Comparison of ENCODE assay signal across 8 mouse cellular contexts in the genomic region with DNA sequence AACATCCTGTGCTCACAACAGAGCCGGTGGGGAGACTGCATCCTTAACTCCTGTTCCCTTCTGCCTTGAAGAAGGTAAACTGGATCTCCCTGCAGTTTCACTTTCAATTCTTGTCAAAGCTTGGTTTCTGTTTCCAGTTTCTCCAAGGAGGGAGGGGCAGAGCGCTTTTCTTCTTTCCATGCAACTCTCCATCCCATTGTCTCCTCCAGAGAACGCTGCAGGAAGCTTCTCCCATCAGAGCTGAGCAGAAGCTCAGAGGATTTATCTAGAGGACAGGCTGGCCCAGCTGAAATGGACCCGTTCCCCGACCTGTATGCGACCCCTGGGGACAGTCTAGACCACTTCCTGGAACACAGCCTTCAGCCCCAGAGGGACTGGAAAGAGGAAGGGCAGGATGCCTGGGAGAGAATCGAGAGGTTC. TPM values are rescaled to one million over a fixed set of nuclear protein-coding genes. Genes with fewer than 3 reads are reported as not detected.
DNase-seq lines count a peak whose midpoint lies in the region; ATAC-seq and TF ChIP-seq lines count a peak whose summit lies in the region.

No protein-coding gene starts in this region.

- H3K9ac ChIP-seq in midbrain, embryonic 13.5 days (replicated peaks), result no peak overlapping the region
- peak overlapping the region; percentile 34 for H3K9ac ChIP-seq in embryonic facial prominence, embryonic 14.5 days (ENCODE audit: low read depth, low read length)
- no peak overlapping the region for H3K9ac ChIP-seq in hindbrain, embryonic 13.5 days
- H3K9ac ChIP-seq in limb, embryonic 14.5 days (ENCODE audit: low read depth, low read length, severe bottlenecking), result 0 out of 2 replicates have a peak overlapping the region, but pooled peaks have one; percentile 28

- ATAC-seq in midbrain, embryonic 13.5 days, result no peak
- peak; percentile 33; the same call in 1 of the 2 replicates for ATAC-seq in embryonic facial prominence, embryonic 14.5 days (ENCODE audit: low read depth)
- ATAC-seq in hindbrain, embryonic 13.5 days (ENCODE audit: low FRiP score), result no peak
- no peak for ATAC-seq in limb, embryonic 14.5 days (ENCODE audit: low FRiP score, low read depth)

- DNase-seq in midbrain, embryonic 10.5 days (ENCODE audit: low spot score), result no peak
- peak; percentile 27 for DNase-seq in embryonic facial prominence, embryonic 14.5 days (ENCODE audit: low spot score)
- DNase-seq in limb, embryonic 14.5 days (ENCODE audit: low spot score), result no peak
- no peak for DNase-seq in cerebellum, postnatal 14 days
- no peak for DNase-seq in embryo, embryonic 10.5 days (ENCODE audit: low spot score)

- H3ac ChIP-seq in myocyte (ENCODE audit: control insufficient read depth, insufficient read length), result no peak overlapping the region

- no peaks in the 10 kb centered on the region for H3K36me3 ChIP-seq in midbrain, embryonic 10.5 days
- no peaks in the 10 kb centered on the region for H3K36me3 ChIP-seq in midbrain, embryonic 13.5 days
- H3K36me3 ChIP-seq in embryonic facial prominence, embryonic 14.5 days (ENCODE audit: control insufficient read depth, insufficient read depth, low read length), result no peaks in the 10 kb centered on the region
- H3K36me3 ChIP-seq in hindbrain, embryonic 13.5 days, result no peaks in the 10 kb centered on the region
- H3K36me3 ChIP-seq in limb, embryonic 14.5 days (ENCODE audit: control insufficient read depth, insufficient read depth, low read length), result no peaks in the 10 kb centered on the region
- no peaks in the 10 kb centered on the region for H3K36me3 ChIP-seq in myocyte (ENCODE audit: control insufficient read depth, insufficient read depth)

- H3K79me2 ChIP-seq in myocyte (ENCODE audit: control insufficient read depth, insufficient read depth), result no peaks in the 10 kb centered on the region

- peaks cover 11% of the 10 kb centered on the region for H3K4me1 ChIP-seq in midbrain, embryonic 10.5 days
- 0 out of 2 replicates have a peak, but pooled peaks cover 6% of the 10 kb centered on the region for H3K4me1 ChIP-seq in midbrain, embryonic 13.5 days (replicated peaks)
- peaks cover 9% of the 10 kb centered on the region for H3K4me1 ChIP-seq in embryonic facial prominence, embryonic 14.5 days (ENCODE audit: control insufficient read depth, insufficient read depth, low read length)
- H3K4me1 ChIP-seq in hindbrain, embryonic 13.5 days (replicated peaks), result 0 out of 2 replicates have a peak, but pooled peaks cover 7% of the 10 kb centered on the region
- 0 out of 2 replicates have a peak, but pooled peaks cover 3% of the 10 kb centered on the region for H3K4me1 ChIP-seq in limb, embryonic 14.5 days (ENCODE audit: control insufficient read depth, insufficient read depth, low read length)

- H3K27ac ChIP-seq in midbrain, embryonic 10.5 days (replicated peaks), result peak overlapping the region; percentile 42; the same call in 1 of the 2 replicates
- H3K27ac ChIP-seq in midbrain, embryonic 13.5 days, result no peak overlapping the region
- no peak overlapping the region for H3K27ac ChIP-seq in embryonic facial prominence, embryonic 14.5 days (replicated peaks; ENCODE audit: low read depth, low read length)
- no peak overlapping the region for H3K27ac ChIP-seq in hindbrain, embryonic 13.5 days
- no peak overlapping the region for H3K27ac ChIP-seq in limb, embryonic 14.5 days (replicated peaks; ENCODE audit: low read depth, low read length)

- TF ChIP-seq POLR2A in limb, embryonic 14.5 days (IDR thresholded peaks at IDR 0.05; ENCODE audit: borderline replicate concordance, extremely low read depth, insufficient read depth, insufficient read length), result no peak
- no peak for TF ChIP-seq POLR2A in myocyte (IDR thresholded peaks at IDR 0.05; ENCODE audit: insufficient read length, low read depth)

- no peak overlapping the region for H3K4me2 ChIP-seq in midbrain, embryonic 13.5 days (replicated peaks)
- peak overlapping the region; percentile 44 for H3K4me2 ChIP-seq in embryonic facial prominence, embryonic 14.5 days (ENCODE audit: low read depth, low read length)
- H3K4me2 ChIP-seq in hindbrain, embryonic 13.5 days, result peak overlapping the region; percentile 6; the same call in 1 of the 2 replicates
- 0 out of 2 replicates have a peak overlapping the region, but pooled peaks have one; percentile 26 for H3K4me2 ChIP-seq in limb, embryonic 14.5 days (replicated peaks; ENCODE audit: low read depth, low read length, severe bottlenecking)
- H3K4me2 ChIP-seq in myocyte (ENCODE audit: low read depth), result peak overlapping the region; percentile 72

- WGBS in midbrain, embryonic 10.5 days, result 13% methylated on average over 7 of the region's 7 CpGs
- 12% methylated on average over 7 of the region's 7 CpGs for WGBS in midbrain, embryonic 13.5 days
- 3% methylated on average over 7 of the region's 7 CpGs for WGBS in embryonic facial prominence, embryonic 14.5 days
- 13% methylated on average over 7 of the region's 7 CpGs for WGBS in hindbrain, embryonic 13.5 days
- 13% methylated on average over 7 of the region's 7 CpGs for WGBS in limb, embryonic 14.5 days

- H3K27me3 ChIP-seq in midbrain, embryonic 10.5 days (ENCODE audit: low read depth, poor library complexity, severe bottlenecking), result no peaks in the 10 kb centered on the region
- H3K27me3 ChIP-seq in midbrain, embryonic 13.5 days, result no peaks in the 10 kb centered on the region
- H3K27me3 ChIP-seq in embryonic facial prominence, embryonic 14.5 days (replicated peaks; ENCODE audit: control insufficient read depth, insufficient read depth, low read length), result no peaks in the 10 kb centered on the region
- no peaks in the 10 kb centered on the region for H3K27me3 ChIP-seq in hindbrain, embryonic 13.5 days
- H3K27me3 ChIP-seq in limb, embryonic 14.5 days (ENCODE audit: control insufficient read depth, insufficient read depth, low read length), result no peaks in the 10 kb centered on the region
- H3K27me3 ChIP-seq in myocyte (ENCODE audit: control insufficient read depth, insufficient read depth, insufficient read length), result no peaks in the 10 kb centered on the region

- no peaks in the 10 kb centered on the region for H3K9me3 ChIP-seq in midbrain, embryonic 10.5 days (replicated peaks)
- H3K9me3 ChIP-seq in midbrain, embryonic 13.5 days, result no peaks in the 10 kb centered on the region
- H3K9me3 ChIP-seq in embryonic facial prominence, embryonic 14.5 days (ENCODE audit: control insufficient read depth, low read length), result no peaks in the 10 kb centered on the region
- H3K9me3 ChIP-seq in hindbrain, embryonic 13.5 days, result no peaks in the 10 kb centered on the region
- no peaks in the 10 kb centered on the region for H3K9me3 ChIP-seq in limb, embryonic 14.5 days (ENCODE audit: control insufficient read depth, low read length)

- 0 out of 2 replicates have a peak overlapping the region, but pooled peaks have one; percentile 1 for H3K4me3 ChIP-seq in midbrain, embryonic 10.5 days
- no peak overlapping the region for H3K4me3 ChIP-seq in midbrain, embryonic 13.5 days (replicated peaks)
- peak overlapping the region; percentile 23 for H3K4me3 ChIP-seq in embryonic facial prominence, embryonic 14.5 days (ENCODE audit: low read depth, low read length)
- H3K4me3 ChIP-seq in hindbrain, embryonic 13.5 days, result no peak overlapping the region
- H3K4me3 ChIP-seq in limb, embryonic 14.5 days (replicated peaks; ENCODE audit: low read length), result no peak overlapping the region; the same call in 1 of the 2 replicates
- H3K4me3 ChIP-seq in myocyte, result peak overlapping the region; percentile 6

RNA-seq across cellular contexts. Expression of gene Oasl2, which starts 0.6 kb away (rescaled TPM):
- polyA plus RNA-seq in midbrain, embryonic 10.5 days (2016; fragmentation: Nextera tagmentation; extraction: Ambion mirVana), result 0.54 and 0.88 TPM in 2 replicates
- 2.1 and 2.2 TPM in 2 replicates for polyA plus RNA-seq in midbrain, embryonic 13.5 days (2015; fragmentation: Nextera tagmentation; extraction: Ambion mirVana)
- 3.5 and 5.0 TPM in 2 replicates for polyA plus RNA-seq in embryonic facial prominence, embryonic 14.5 days (2014; fragmentation: Nextera tagmentation; extraction: Ambion mirVana)
- 3.5 and 3.6 TPM in 2 replicates for polyA plus RNA-seq in hindbrain, embryonic 13.5 days (2015; fragmentation: Nextera tagmentation; extraction: Ambion mirVana)
- polyA plus RNA-seq in limb, embryonic 14.5 days (2012; rRNA removed), result 1.6 and 2.0 TPM in 2 replicates
- polyA plus RNA-seq in limb, embryonic 14.5 days (2014; fragmentation: Nextera tagmentation; extraction: Ambion mirVana), result 1.7 and 1.9 TPM in 2 replicates
- 2.1 TPM for polyA plus RNA-seq in myocyte (2012; fragmentation: generic; extraction: Trizol)

RNA-seq across cellular contexts. Expression of gene Oasl1, which starts 25.7 kb away (rescaled TPM):
- not detected in 2 replicates for polyA plus RNA-seq in midbrain, embryonic 10.5 days (2016; fragmentation: Nextera tagmentation; extraction: Ambion mirVana)
- 0.28 TPM in 1 of 2 replicates, not detected in the other for polyA plus RNA-seq in midbrain, embryonic 13.5 days (2015; fragmentation: Nextera tagmentation; extraction: Ambion mirVana)
- 0.56 and 0.85 TPM in 2 replicates for polyA plus RNA-seq in embryonic facial prominence, embryonic 14.5 days (2014; fragmentation: Nextera tagmentation; extraction: Ambion mirVana)
- polyA plus RNA-seq in hindbrain, embryonic 13.5 days (2015; fragmentation: Nextera tagmentation; extraction: Ambion mirVana), result 0.21 and 0.57 TPM in 2 replicates
- 0.59 and 1.2 TPM in 2 replicates for polyA plus RNA-seq in limb, embryonic 14.5 days (2012; rRNA removed)
- 0.36 and 0.39 TPM in 2 replicates for polyA plus RNA-seq in limb, embryonic 14.5 days (2014; fragmentation: Nextera tagmentation; extraction: Ambion mirVana)
- 0.56 TPM for polyA plus RNA-seq in myocyte (2012; fragmentation: generic; extraction: Trizol)

RNA-seq across cellular contexts. Expression of gene Gm9936, which starts 38.9 kb away (rescaled TPM):
- polyA plus RNA-seq in midbrain, embryonic 10.5 days (2016; fragmentation: Nextera tagmentation; extraction: Ambion mirVana), result 0.16 and 0.57 TPM in 2 replicates
- 1.3 and 1.7 TPM in 2 replicates for polyA plus RNA-seq in midbrain, embryonic 13.5 days (2015; fragmentation: Nextera tagmentation; extraction: Ambion mirVana)
- 0.22 and 0.31 TPM in 2 replicates for polyA plus RNA-seq in embryonic facial prominence, embryonic 14.5 days (2014; fragmentation: Nextera tagmentation; extraction: Ambion mirVana)
- 1.9 and 2.2 TPM in 2 replicates for polyA plus RNA-seq in hindbrain, embryonic 13.5 days (2015; fragmentation: Nextera tagmentation; extraction: Ambion mirVana)
- polyA plus RNA-seq in limb, embryonic 14.5 days (2012; rRNA removed), result 0.12 and 0.13 TPM in 2 replicates
- 0.08 and 0.36 TPM in 2 replicates for polyA plus RNA-seq in limb, embryonic 14.5 days (2014; fragmentation: Nextera tagmentation; extraction: Ambion mirVana)
- 0.25 TPM for polyA plus RNA-seq in myocyte (2012; fragmentation: generic; extraction: Trizol)

RNA-seq across cellular contexts. Expression of gene 4930519G04Rik, which starts 43.9 kb away (rescaled TPM):
- not detected in 2 replicates for polyA plus RNA-seq in midbrain, embryonic 10.5 days (2016; fragmentation: Nextera tagmentation; extraction: Ambion mirVana)
- not detected in 2 replicates for polyA plus RNA-seq in midbrain, embryonic 13.5 days (2015; fragmentation: Nextera tagmentation; extraction: Ambion mirVana)
- not detected in 2 replicates for polyA plus RNA-seq in embryonic facial prominence, embryonic 14.5 days (2014; fragmentation: Nextera tagmentation; extraction: Ambion mirVana)
- polyA plus RNA-seq in hindbrain, embryonic 13.5 days (2015; fragmentation: Nextera tagmentation; extraction: Ambion mirVana), result not detected in 2 replicates
- not detected in 2 replicates for polyA plus RNA-seq in limb, embryonic 14.5 days (2012; rRNA removed)
- not detected in 2 replicates for polyA plus RNA-seq in limb, embryonic 14.5 days (2014; fragmentation: Nextera tagmentation; extraction: Ambion mirVana)
- not detected for polyA plus RNA-seq in myocyte (2012; fragmentation: generic; extraction: Trizol)

RNA-seq across cellular contexts. Expression of gene 2210016L21Rik, which starts 44.6 kb away (rescaled TPM):
- polyA plus RNA-seq in midbrain, embryonic 10.5 days (2016; fragmentation: Nextera tagmentation; extraction: Ambion mirVana), result 48.7 and 50.3 TPM in 2 replicates
- 87.9 and 91.5 TPM in 2 replicates for polyA plus RNA-seq in midbrain, embryonic 13.5 days (2015; fragmentation: Nextera tagmentation; extraction: Ambion mirVana)
- 46.8 and 63.2 TPM in 2 replicates for polyA plus RNA-seq in embryonic facial prominence, embryonic 14.5 days (2014; fragmentation: Nextera tagmentation; extraction: Ambion mirVana)
- polyA plus RNA-seq in hindbrain, embryonic 13.5 days (2015; fragmentation: Nextera tagmentation; extraction: Ambion mirVana), result 107 and 110 TPM in 2 replicates
- polyA plus RNA-seq in limb, embryonic 14.5 days (2012; rRNA removed), result 34.1 and 41.3 TPM in 2 replicates
- 54.7 and 72.7 TPM in 2 replicates for polyA plus RNA-seq in limb, embryonic 14.5 days (2014; fragmentation: Nextera tagmentation; extraction: Ambion mirVana)
- 19.6 TPM for polyA plus RNA-seq in myocyte (2012; fragmentation: generic; extraction: Trizol)

Comparison
In these comparisons a context has a peak if more than half of its experiments do, and no peak if none do; other contexts are left out.
1. H3K4me3 ChIP-seq: peak in midbrain, embryonic 10.5 days (single experiment), embryonic facial prominence, embryonic 14.5 days (single experiment) and myocyte (single experiment); none in midbrain, embryonic 13.5 days (single experiment), hindbrain, embryonic 13.5 days (single experiment) and limb, embryonic 14.5 days (single experiment).
2. H3K9ac ChIP-seq: peak in embryonic facial prominence, embryonic 14.5 days (single experiment) and limb, embryonic 14.5 days (single experiment); none in midbrain, embryonic 13.5 days (single experiment) and hindbrain, embryonic 13.5 days (single experiment).